In the genomic region with DNA sequence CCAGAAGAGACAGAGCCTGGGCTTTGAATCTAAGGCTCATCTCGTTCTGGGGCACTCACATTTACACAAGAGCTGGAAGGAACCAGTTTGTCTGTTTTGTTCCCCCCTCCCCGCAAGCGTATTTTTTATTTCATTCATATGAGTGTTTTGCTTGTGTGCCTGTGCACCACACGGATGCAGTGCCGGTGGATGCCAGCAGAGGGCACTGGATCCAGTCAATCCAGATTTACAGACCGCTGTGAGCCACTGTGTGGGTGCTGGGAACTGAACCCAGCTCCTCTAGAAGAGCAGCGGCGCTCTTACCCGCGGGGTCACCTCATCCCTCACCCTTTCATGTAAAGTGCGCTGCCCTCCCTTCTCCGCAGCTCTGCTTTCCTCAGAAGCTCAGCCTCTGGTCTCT, we compare ENCODE assay signal across 16 mouse cellular contexts. TPM values are rescaled to one million over a fixed set of nuclear protein-coding genes. Genes with fewer than 3 reads are reported as not detected.
A peak's percentile ranks its signal among the peaks of the same experiment; 100 is the strongest.
DNase-seq lines count a peak whose midpoint lies in the region; TF ChIP-seq lines count a peak whose summit lies in the region.
"Had no signal": no experiment of that assay in that cellular context is flagged by ENCODE, and none has a peak within 500 bp of the region (broad histone marks: within the 10 kb centered on the region; RNA-seq: fewer than 3 reads in every experiment).

No protein-coding gene starts in this region.

- DNase-seq in left cerebral cortex, adult 2 months (ENCODE audit: extremely low spot score in 1 of 2, low spot score in 2 of 2) = no peak
- no peak for DNase-seq in left cerebral cortex, postnatal 25 days (ENCODE audit: low spot score in 2 of 2)
- peak; percentile 19 for DNase-seq in A20 (ENCODE audit: low read depth, low spot score)
- DNase-seq in induced T-regulatory cell, adult 2 months (ENCODE audit: low read depth) = peak; percentile 39
- DNase-seq in neural tube, embryonic 10.5 days (ENCODE audit: extremely low spot score, low spot score) = no peak
- no peak for DNase-seq in ovary, postnatal 36 days (ENCODE audit: low spot score)
- DNase-seq: gastrocnemius, postnatal 25 days; kidney, postnatal 14 days; right cerebral cortex, adult 18-20 months; thymus, postnatal 36 days had no signal

- intact Hi-C loops in left cerebral cortex, adult 2 months (cut with DNase I) = no loop called here
- intact Hi-C loops in left cerebral cortex, postnatal 25 days (cut with DNase I) = no loop called here

- H3K9ac ChIP-seq in ES-Bruce4 (ENCODE audit: low read depth, poor library complexity, severe bottlenecking) = no peak overlapping the region
- H3K9ac ChIP-seq: heart, embryonic 13.5 days; hindbrain, embryonic 14.5 days; limb, embryonic 13.5 days; midbrain, embryonic 15.5 days; neural tube, embryonic 15.5 days had no signal

- TF ChIP-seq CTCF in left cerebral cortex, adult 2 months (IDR thresholded peaks at IDR 0.05) = peak; percentile 23
- TF ChIP-seq CTCF in ES-Bruce4 (IDR thresholded peaks at IDR 0.05; ENCODE audit: low read depth, low read length) = peak; percentile 64

- H3K27me3 ChIP-seq in ES-Bruce4 (ENCODE audit: control insufficient read depth, insufficient read depth, low read length, poor library complexity, severe bottlenecking) = peaks cover 4% of the 10 kb centered on the region; the same call in 1 of the 2 replicates
- H3K27me3 ChIP-seq: midbrain, embryonic 15.5 days had no signal

- H3K36me3 ChIP-seq in ES-Bruce4 (ENCODE audit: control insufficient read depth, insufficient read depth, low read length, poor library complexity, severe bottlenecking) = no peaks in the 10 kb centered on the region
- H3K36me3 ChIP-seq: heart, embryonic 13.5 days; midbrain, embryonic 15.5 days; neural tube, embryonic 15.5 days had no signal

- H3K9me3 ChIP-seq in ES-Bruce4 (replicated peaks; ENCODE audit: control insufficient read depth, insufficient read depth, low read length, poor library complexity, severe bottlenecking) = 0 out of 2 replicates have a peak, but pooled peaks cover 2% of the 10 kb centered on the region
- H3K9me3 ChIP-seq: limb, embryonic 13.5 days; midbrain, embryonic 15.5 days; neural tube, embryonic 15.5 days had no signal

- H3K27ac ChIP-seq in left cerebral cortex, adult 2 months = no peak overlapping the region
- no peak overlapping the region for H3K27ac ChIP-seq in ES-Bruce4 (ENCODE audit: insufficient read depth, low read length)
- H3K27ac ChIP-seq: heart, embryonic 13.5 days; hindbrain, embryonic 14.5 days; limb, embryonic 13.5 days; midbrain, embryonic 15.5 days; neural tube, embryonic 15.5 days had no signal

- no peak for TF ChIP-seq POLR2A in ES-Bruce4 (IDR thresholded peaks at IDR 0.05; ENCODE audit: insufficient read depth, low read length)

- H3K4me3 ChIP-seq in left cerebral cortex, adult 2 months = no peak overlapping the region
- H3K4me3 ChIP-seq in ES-Bruce4 (ENCODE audit: low read depth, low read length) = no peak overlapping the region
- H3K4me3 ChIP-seq: heart, embryonic 13.5 days; limb, embryonic 13.5 days; midbrain, embryonic 15.5 days; neural tube, embryonic 15.5 days had no signal

- H3K4me1 ChIP-seq in ES-Bruce4 (ENCODE audit: control insufficient read depth, insufficient read depth, low read length) = peaks cover 5% of the 10 kb centered on the region

- no peak for TF ChIP-seq EP300 in ES-Bruce4 (IDR thresholded peaks at IDR 0.05; ENCODE audit: insufficient read depth, low read depth, low read length)

RNA-seq across cellular contexts. Expression of gene Pef1, which starts 1.3 kb away (rescaled TPM):
- 10 to 100 TPM; 65.6 to 81.3 TPM for total RNA-seq in left cerebral cortex, adult 2 months (2021)
- total RNA-seq in left cerebral cortex, postnatal 25 days (2021) = 10 to 100 TPM; 65.8 to 66.9 TPM
- 56.9 and 60.5 TPM in 2 replicates for polyA plus RNA-seq in ES-Bruce4 (2011; ENCODE audit: insufficient read depth, insufficient read length, low read depth, missing spikeins)

RNA-seq across cellular contexts. Expression of gene Hcrtr1, which starts 35.5 kb away (rescaled TPM):
- 1 to 10 TPM; 1.7 to 2.1 TPM for total RNA-seq in left cerebral cortex, adult 2 months (2021)
- 1 to 10 TPM; 2.2 to 2.7 TPM for total RNA-seq in left cerebral cortex, postnatal 25 days (2021)
- 0.82 and 0.91 TPM in 2 replicates for polyA plus RNA-seq in ES-Bruce4 (2011; ENCODE audit: insufficient read depth, insufficient read length, low read depth, missing spikeins)
- total RNA-seq: gastrocnemius, postnatal 25 days had no signal
- polyA plus RNA-seq: limb, embryonic 13.5 days had no signal

RNA-seq across cellular contexts. Expression of gene Col16a1, which starts 56.0 kb away (rescaled TPM):
- total RNA-seq in left cerebral cortex, adult 2 months (2021) = 10 to 100 TPM; 16.2 to 20.1 TPM
- total RNA-seq in left cerebral cortex, postnatal 25 days (2021) = 10 to 100 TPM; 15.1 to 15.7 TPM
- 2.0 and 3.6 TPM in 2 replicates for polyA plus RNA-seq in ES-Bruce4 (2011; ENCODE audit: insufficient read depth, insufficient read length, low read depth, missing spikeins)

Comparison
In these comparisons a context has a peak if more than half of its experiments do, and no peak if none do; other contexts are left out.
1. DNase-seq: peak in A20 (single experiment) and induced T-regulatory cell, adult 2 months (single experiment); none in left cerebral cortex, adult 2 months (0 of 2), left cerebral cortex, postnatal 25 days (0 of 2), neural tube, embryonic 10.5 days (single experiment) and ovary, postnatal 36 days (single experiment).